Mouse (Mus musculus): ENCODE measurements around the gene Myzap.
A peak's percentile ranks its signal among the peaks of the same experiment; 100 is the strongest.

Gene Myzap

GRCm38 (mm10) chr9:71604914-71605635 lies 12.9 kb upstream of the Myzap start:
- DNase-seq (ENCODE audit: low read depth, low spot score), result no peak

GRCm38 (mm10) chr9:71599861-71600260 lies 7.7 kb upstream of the Myzap start:
- no peak for DNase-seq (ENCODE audit: low read depth, low spot score)

GRCm38 (mm10) chr9:71596888-71597287 lies 4.7 kb upstream of the Myzap start:
- DNase-seq (ENCODE audit: low read depth, low spot score), result no peak

GRCm38 (mm10) chr9:71592577-71593285 lies 571 bp upstream of the Myzap start:
- no peak for DNase-seq (ENCODE audit: low read depth, low spot score)

- no peak for DNase-seq (ENCODE audit: low read depth, low spot score)
These were observed 1.1 kb downstream of the Myzap start for GRCm38 (mm10) chr9:71591106-71591505.

GRCm38 (mm10) chr9:71589771-71590170 lies 2.4 kb downstream of the Myzap start:
- no peak for DNase-seq (ENCODE audit: low read depth, low spot score)

GRCm38 (mm10) chr9:71588930-71589592 lies 3.1 kb downstream of the Myzap start:
- DNase-seq (ENCODE audit: low read depth, low spot score), result no peak

GRCm38 (mm10) chr9:71586408-71586807 lies 5.8 kb downstream of the Myzap start:
- DNase-seq (ENCODE audit: low read depth, low spot score), result no peak

- no peak for DNase-seq (ENCODE audit: low read depth, low spot score)
These were observed 9.4 kb downstream of the Myzap start for GRCm38 (mm10) chr9:71582771-71583170.

- peak; percentile 33 for DNase-seq (ENCODE audit: low read depth, low spot score)
These were observed 13.1 kb downstream of the Myzap start for GRCm38 (mm10) chr9:71578896-71579564.

- DNase-seq (ENCODE audit: low read depth, low spot score), result no peak
These were observed 17.7 kb downstream of the Myzap start for GRCm38 (mm10) chr9:71574440-71574839.

- no peak for DNase-seq (ENCODE audit: low read depth, low spot score)
These were observed 18.3 kb downstream of the Myzap start for GRCm38 (mm10) chr9:71573771-71574340.

GRCm38 (mm10) chr9:71571150-71571633 lies 21.0 kb downstream of the Myzap start:
- DNase-seq (ENCODE audit: low read depth, low spot score), result peak; percentile 65

- DNase-seq (ENCODE audit: low read depth, low spot score), result no peak
These were observed 22.0 kb downstream of the Myzap start for GRCm38 (mm10) chr9:71570170-71570569.

GRCm38 (mm10) chr9:71568323-71568942 lies 23.7 kb downstream of the Myzap start:
- no peak for DNase-seq (ENCODE audit: low read depth, low spot score)

- no peak for DNase-seq (ENCODE audit: low read depth, low spot score)
These were observed 24.8 kb downstream of the Myzap start for GRCm38 (mm10) chr9:71567391-71567790.

GRCm38 (mm10) chr9:71566763-71567162 lies 25.4 kb downstream of the Myzap start:
- DNase-seq (ENCODE audit: low read depth, low spot score), result no peak

GRCm38 (mm10) chr9:71557737-71558136 lies 34.4 kb downstream of the Myzap start:
- peak; percentile 17 for DNase-seq (ENCODE audit: low read depth, low spot score)

GRCm38 (mm10) chr9:71554001-71554400 lies 38.2 kb downstream of the Myzap start:
- no peak for DNase-seq (ENCODE audit: low read depth, low spot score)

GRCm38 (mm10) chr9:71550176-71550575 lies 42.0 kb downstream of the Myzap start:
- no peak for DNase-seq (ENCODE audit: low read depth, low spot score)

- no peak for DNase-seq (ENCODE audit: low read depth, low spot score)
These were observed 44.4 kb downstream of the Myzap start for GRCm38 (mm10) chr9:71547704-71548275.

All from brain, adult 2 months (tissue).